Mouse (Mus musculus) kidney, adult 2 months (tissue): ENCODE measurements around the gene Pdlim5.

Source experiments
- CTCF ChIP-seq: fragments of 200-500 bp; conservative IDR thresholded peaks from 2 replicates; pipeline ENCODE4 v1.5.1; 2011; ENCODE audit warnings: low read depth, mild to moderate bottlenecking, control low read depth, low read length, moderate library complexity, mixed read lengths; ENCODE audit not compliant: insufficient read depth, insufficient read length
- POLR2A ChIP-seq: fragments of 200-500 bp; IDR thresholded peaks from one replicate; pipeline ENCODE4 v1.6.1; 2011; ENCODE audit warnings: low read depth, low read length, control low read depth

DNA sequence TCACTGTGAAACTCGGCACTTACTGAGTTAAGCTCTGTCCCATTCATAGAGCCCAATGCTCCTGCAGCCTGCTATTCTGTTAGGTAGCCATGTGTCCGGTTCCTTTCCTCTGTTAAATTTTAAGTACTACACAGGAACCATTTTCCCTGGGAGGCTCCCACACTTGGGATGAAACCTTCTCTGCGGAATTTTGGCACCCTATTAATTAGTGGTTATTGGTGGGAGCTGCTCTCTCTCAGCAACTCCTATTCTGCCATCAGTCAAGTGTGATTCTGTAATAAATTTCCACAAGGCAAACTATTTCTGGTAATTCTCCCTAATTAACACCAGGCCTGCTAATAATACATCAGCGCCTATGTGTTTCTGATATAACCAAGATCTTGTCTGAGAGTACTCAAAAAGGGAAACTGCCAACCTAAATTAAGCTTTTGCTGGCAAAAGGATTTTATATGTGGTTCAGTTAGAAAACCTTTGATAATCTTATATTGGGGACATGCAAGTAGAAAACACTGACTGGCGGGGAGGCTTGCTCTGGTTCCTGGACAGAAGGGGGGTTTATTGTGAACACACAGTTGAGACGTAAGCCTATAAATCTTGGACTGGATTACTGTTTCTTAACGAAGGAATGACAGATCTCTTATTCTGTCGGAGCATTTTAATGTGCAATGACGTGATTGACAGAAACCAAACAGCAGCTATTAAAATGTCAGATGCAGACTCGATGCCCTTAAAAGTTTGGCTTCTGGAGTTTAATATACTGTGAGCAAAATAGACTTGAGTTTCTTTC is 157.0 kb downstream of the Pdlim5 start:
- no peak for TF ChIP-seq CTCF
- no peak for TF ChIP-seq POLR2A
